Mouse (Mus musculus) intestine, postnatal 0 days (tissue): Measurements from ENCODE around the gene Kat6b. TPM values are rescaled to one million over a fixed set of nuclear protein-coding genes. Genes with fewer than 3 reads are reported as not detected.
A peak's percentile ranks its signal among the peaks of the same experiment; 100 is the strongest.
"Not testable (repeated sequence)": the region's sequence is repeated elsewhere in the genome, so short reads cannot be mapped to it uniquely, and the experiment has no call there.

Experiments
- ATAC-seq: fragments of 200-750 bp; cut with Nextera tagmentation; 2 replicates; pipeline ENCODE4 v1.8.0; 2017; ENCODE audit warnings: mild to moderate bottlenecking, moderate TSS enrichment, moderate library complexity
- H3K27ac ChIP-seq: fragments of 300-500 bp; sonication (generic); 2 replicates; pipeline ENCODE4 v1.5.1; 2014; ENCODE audit warnings: mild to moderate bottlenecking, low read depth, low read length, moderate library complexity
- H3K27me3 ChIP-seq: fragments of 300-500 bp; sonication (generic); replicated peaks from 2 replicates; pipeline ENCODE4 v1.6.1; 2014; ENCODE audit warnings: low read length, mixed read lengths; ENCODE audit not compliant: control insufficient read depth, insufficient read depth
- H3K36me3 ChIP-seq: fragments of 300-500 bp; sonication (generic); 2 replicates; pipeline ENCODE4 v1.6.1; 2014; ENCODE audit warnings: mild to moderate bottlenecking, moderate library complexity; ENCODE audit not compliant: control insufficient read depth, insufficient read depth
- H3K4me1 ChIP-seq: fragments of 300-500 bp; sonication (generic); replicated peaks from 2 replicates; pipeline ENCODE4 v1.6.1; 2014; ENCODE audit warnings: antibody characterized with exemption, low read length, mixed read lengths; ENCODE audit not compliant: control insufficient read depth, insufficient read depth
- H3K4me2 ChIP-seq: fragments of 300-500 bp; sonication (generic); replicated peaks from 2 replicates; pipeline ENCODE4 v1.6.1; 2014; ENCODE audit warnings: low read depth, mild to moderate bottlenecking, moderate library complexity
- H3K4me3 ChIP-seq: fragments of 300-500 bp; sonication (generic); 2 replicates; pipeline ENCODE4 v1.5.1; 2014; ENCODE audit warnings: low read depth, low read length
- H3K9ac ChIP-seq: fragments of 300-500 bp; sonication (generic); 2 replicates; pipeline ENCODE4 v1.6.1; 2014; ENCODE audit warnings: mild to moderate bottlenecking, low read depth, low read length
- H3K9me3 ChIP-seq: fragments of 300-500 bp; sonication (generic); 2 replicates; pipeline ENCODE4 v1.6.1; 2016; ENCODE audit warnings: mixed run types; ENCODE audit not compliant: control insufficient read depth
- CTCF ChIP-seq: sonication (generic); IDR thresholded peaks from 2 replicates; pipeline ENCODE4 v1.5.1; 2016; ENCODE audit warnings: low read depth, mild to moderate bottlenecking, control low read depth, antibody characterized with exemption, moderate library complexity
- WGBS: fragments of 180-500 bp; shearing (Covaris S2); extraction: QIAGEN DNeasy Blood & Tissue Kit; methylation state at CpG from one replicate; pipeline ENCODE4 v1.1.7; 2014; 5-methylcytosine and 5-hydroxymethylcytosine counted together
- polyA plus RNA-seq: library from polyadenylated mRNA; unstranded; fragments of >200 nt; fragmentation: Nextera tagmentation; extraction: Ambion mirVana; gene quantifications from 2 replicates; pipeline ENCODE4 v1.2.1, GENCODE M21; 2015

The Kat6b gene
- polyA plus RNA-seq, 1 experiment from 2014 or later: 4.8 TPM

GRCm38 (mm10) chr14:21458696-21459095, 22.5 kb upstream of the Kat6b start:
- no peak for ATAC-seq
- Histone ChIP-seq H3K4me1 (0 out of 2 replicates have a peak, but pooled peaks cover 5% of the 10 kb centered on the region), H3K9me3 (no peaks in the 10 kb centered on the region), H3K9ac (no peak overlapping the region), H3K4me2 (no peak overlapping the region), H3K4me3 (no peak overlapping the region), H3K27me3 (no peaks in the 10 kb centered on the region), H3K27ac (no peak overlapping the region), H3K36me3 (no peaks in the 10 kb centered on the region)
- WGBS: 71% methylated on average over 7 of the region's 7 CpGs
- TF ChIP-seq CTCF: no peak

- H3K4me2 ChIP-seq: no peak overlapping the region
- H3K9me3 ChIP-seq: no peaks in the 10 kb centered on the region
- TF ChIP-seq CTCF: no peak
- H3K36me3 ChIP-seq: no peaks in the 10 kb centered on the region
- no peak overlapping the region for H3K9ac ChIP-seq
- H3K4me3 ChIP-seq: no peak overlapping the region
- WGBS: 86% methylated on average over 4 of the region's 4 CpGs
- no peak for ATAC-seq
- H3K4me1 ChIP-seq: 0 out of 2 replicates have a peak, but pooled peaks cover 5% of the 10 kb centered on the region
- no peak overlapping the region for H3K27ac ChIP-seq
- no peaks in the 10 kb centered on the region for H3K27me3 ChIP-seq
Measured at GRCm38 (mm10) chr14:21459163-21459562, 22.1 kb upstream of the Kat6b start.

- Histone ChIP-seq H3K9me3 (no peaks in the 10 kb centered on the region), H3K36me3 (no peaks in the 10 kb centered on the region), H3K4me2 (no peak overlapping the region), H3K27ac (no peak overlapping the region; the same call in 1 of the 2 replicates), H3K4me1 (no peaks in the 10 kb centered on the region), H3K27me3 (no peaks in the 10 kb centered on the region), H3K4me3 (no peak overlapping the region), H3K9ac (no peak overlapping the region)
- WGBS: 50% methylated on average over 3 of the region's 3 CpGs
- TF ChIP-seq CTCF: no peak
- ATAC-seq: peak; percentile 78
Measured at GRCm38 (mm10) chr14:21462398-21462797, 18.8 kb upstream of the Kat6b start.

- no peak overlapping the region for H3K9ac ChIP-seq
- H3K36me3 ChIP-seq: no peaks in the 10 kb centered on the region
- no peak overlapping the region for H3K4me3 ChIP-seq
- no peak overlapping the region for H3K4me2 ChIP-seq
- H3K4me1 ChIP-seq: no peaks in the 10 kb centered on the region
- no peak for TF ChIP-seq CTCF
- H3K9me3 ChIP-seq: no peaks in the 10 kb centered on the region
- no peaks in the 10 kb centered on the region for H3K27me3 ChIP-seq
- no peak for ATAC-seq
- WGBS: 77% methylated on average over 9 of the region's 9 CpGs
- H3K27ac ChIP-seq: no peak overlapping the region
Measured at GRCm38 (mm10) chr14:21463117-21463712, 18.0 kb upstream of the Kat6b start.

- no peak overlapping the region for H3K27ac ChIP-seq
- no peak overlapping the region for H3K4me2 ChIP-seq
- TF ChIP-seq CTCF: no peak
- no peak for ATAC-seq
- H3K9ac ChIP-seq: no peak overlapping the region
- no peak overlapping the region for H3K4me3 ChIP-seq
- no peaks in the 10 kb centered on the region for H3K9me3 ChIP-seq
- no peaks in the 10 kb centered on the region for H3K36me3 ChIP-seq
- no peaks in the 10 kb centered on the region for H3K4me1 ChIP-seq
- WGBS: 86% methylated on average over 5 of the region's 5 CpGs
- no peaks in the 10 kb centered on the region for H3K27me3 ChIP-seq
Measured at GRCm38 (mm10) chr14:21470386-21470785, 10.8 kb upstream of the Kat6b start.

DNA sequence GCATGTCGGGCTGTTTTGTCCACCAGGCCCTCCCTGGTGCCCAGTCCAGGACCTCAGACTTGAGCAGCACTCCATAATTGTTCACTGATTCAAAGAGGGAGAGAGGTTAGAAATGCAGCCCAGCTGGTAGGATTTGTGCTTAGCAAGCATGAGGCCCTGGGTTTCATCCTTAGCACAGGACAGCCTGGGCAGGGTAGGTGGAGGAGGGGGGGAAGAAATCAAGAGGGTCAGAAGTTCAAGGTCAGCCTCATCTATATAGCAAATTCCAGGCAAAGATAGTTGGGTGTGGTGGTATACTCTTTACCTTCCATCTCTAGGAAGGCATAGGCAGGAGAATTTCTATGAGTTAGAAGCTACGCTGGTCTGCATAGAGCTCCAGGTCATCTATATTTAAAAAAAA, 9.3 kb upstream of the Kat6b start:
- H3K4me3 ChIP-seq: no peak overlapping the region
- H3K36me3 ChIP-seq: no peaks in the 10 kb centered on the region
- no peak overlapping the region for H3K9ac ChIP-seq
- no peak overlapping the region for H3K4me2 ChIP-seq
- no peak for TF ChIP-seq CTCF
- no peaks in the 10 kb centered on the region for H3K27me3 ChIP-seq
- no peak for ATAC-seq
- H3K27ac ChIP-seq: no peak overlapping the region
- no peaks in the 10 kb centered on the region for H3K4me1 ChIP-seq
- WGBS: 90% methylated on average over 2 of the region's 2 CpGs
- H3K9me3 ChIP-seq: no peaks in the 10 kb centered on the region

DNA sequence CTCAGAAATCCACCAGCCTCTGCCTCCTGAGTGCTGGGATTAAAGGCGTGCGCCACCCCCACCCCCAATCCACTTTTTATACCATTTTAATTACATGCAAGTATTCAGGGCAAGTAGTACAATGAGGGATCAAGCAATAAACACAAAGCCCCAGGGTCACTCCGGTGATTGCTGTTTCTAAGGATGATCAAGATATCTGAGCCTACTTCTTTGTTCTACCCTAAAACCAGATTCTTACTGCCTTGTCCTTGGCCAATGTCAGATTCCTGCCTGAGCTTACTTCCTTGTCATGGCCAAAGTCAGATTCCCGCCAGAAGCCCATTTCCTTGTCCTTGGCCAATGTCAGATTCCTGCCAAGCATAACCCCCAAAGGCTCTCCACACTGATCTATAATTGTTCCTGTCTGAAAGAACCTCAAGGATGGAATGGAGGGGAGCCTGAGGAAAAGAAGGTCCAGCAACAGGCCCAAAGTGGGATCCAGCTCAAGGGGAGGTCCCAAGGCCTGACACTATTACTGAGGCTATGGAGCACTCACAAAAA, 6.6 kb upstream of the Kat6b start:
- H3K4me2 ChIP-seq, H3K9me3 ChIP-seq, H3K4me1 ChIP-seq, H3K27me3 ChIP-seq, H3K27ac ChIP-seq, ATAC-seq, H3K4me3 ChIP-seq, H3K36me3 ChIP-seq, H3K9ac ChIP-seq: not testable (repeated sequence)
- 93% methylated on average over 4 of the region's 4 CpGs for WGBS
